Mouse (Mus musculus): ENCODE results near the gene Pnpla6. TPM values are rescaled to one million over a fixed set of nuclear protein-coding genes. Genes with fewer than 3 reads are reported as not detected.

Gene Pnpla6
- total RNA-seq, 2 experiments from 2014 or later: 9.5 to 15.6 TPM

GRCm38 (mm10) chr8:3502217-3502616 lies 13.0 kb upstream of the Pnpla6 start:
- no peak for ATAC-seq (ENCODE audit: poor library complexity, severe bottlenecking)

DNA sequence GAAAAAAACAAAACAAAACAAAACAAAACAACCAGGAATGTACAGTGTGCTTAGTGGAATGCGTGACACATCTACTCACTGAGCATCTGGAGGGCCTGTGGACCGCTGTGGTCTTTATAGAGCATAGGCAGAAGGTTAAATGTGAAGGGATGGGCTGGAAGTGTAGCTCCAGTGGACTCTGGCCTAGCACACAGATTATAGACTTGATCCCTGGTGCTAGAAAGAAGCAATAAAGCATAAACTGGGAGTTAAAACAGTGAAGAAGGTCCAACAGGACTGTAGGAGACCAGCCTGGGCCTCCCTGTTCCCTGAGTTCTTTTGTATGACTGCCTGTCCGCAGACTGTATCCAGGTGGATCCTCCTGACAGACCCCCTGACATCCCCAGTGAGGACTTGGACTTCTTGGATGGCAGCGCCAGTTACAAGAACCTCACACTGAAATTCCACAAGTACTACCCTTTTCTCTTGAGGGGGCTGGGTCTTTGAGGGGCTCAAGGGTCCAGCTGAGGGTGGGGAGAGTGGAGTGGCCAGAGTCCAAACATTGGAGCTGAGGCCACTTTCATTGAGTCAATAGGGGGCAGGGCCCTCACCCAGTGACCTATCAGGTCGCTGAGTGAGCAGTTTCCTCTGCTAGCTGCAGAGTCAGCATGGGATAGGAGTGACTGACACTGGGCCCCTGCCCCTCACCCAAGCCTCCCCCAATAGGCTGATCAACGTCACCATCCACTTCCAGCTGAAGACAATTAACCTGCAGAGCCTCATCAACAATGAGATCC lies 7.0 kb upstream of the Pnpla6 start:
- no peak for ATAC-seq (ENCODE audit: poor library complexity, severe bottlenecking)

GRCm38 (mm10) chr8:3514681-3515247 lies 420 bp upstream of the Pnpla6 start:
- no peak for ATAC-seq (ENCODE audit: poor library complexity, severe bottlenecking)

DNA sequence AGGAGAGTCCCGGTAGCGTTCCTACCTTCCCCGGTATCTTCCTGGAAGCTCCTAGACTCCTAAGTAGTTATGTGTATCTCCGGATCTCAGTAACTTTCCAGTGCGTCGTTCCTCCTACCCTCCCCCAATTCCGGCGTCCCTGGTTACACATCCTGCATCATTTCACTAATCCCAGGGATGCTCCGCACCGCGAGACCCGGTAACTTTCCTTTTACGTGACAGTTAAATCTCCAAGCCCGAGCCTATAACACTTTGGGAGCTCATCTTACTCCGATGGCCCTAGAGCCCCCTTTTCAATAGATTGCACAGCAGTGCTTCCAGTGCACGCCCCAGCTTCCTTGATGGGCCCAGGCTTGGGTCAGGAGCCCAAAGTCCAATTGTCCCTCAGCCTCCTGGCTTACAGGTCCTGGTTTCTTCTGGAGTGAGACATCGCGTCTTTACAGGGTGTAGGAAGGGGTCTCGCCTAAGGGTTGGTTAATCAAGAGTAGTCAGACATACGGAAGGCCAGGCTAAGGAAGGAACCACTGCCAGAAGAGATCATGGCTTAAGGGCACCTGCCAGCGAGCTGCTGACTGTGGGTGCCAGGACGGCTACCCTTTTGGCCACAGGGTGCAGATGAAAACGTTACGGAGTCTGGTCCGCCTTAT lies 710 bp downstream of the Pnpla6 start:
- peak; percentile 28 for ATAC-seq (ENCODE audit: poor library complexity, severe bottlenecking)

DNA sequence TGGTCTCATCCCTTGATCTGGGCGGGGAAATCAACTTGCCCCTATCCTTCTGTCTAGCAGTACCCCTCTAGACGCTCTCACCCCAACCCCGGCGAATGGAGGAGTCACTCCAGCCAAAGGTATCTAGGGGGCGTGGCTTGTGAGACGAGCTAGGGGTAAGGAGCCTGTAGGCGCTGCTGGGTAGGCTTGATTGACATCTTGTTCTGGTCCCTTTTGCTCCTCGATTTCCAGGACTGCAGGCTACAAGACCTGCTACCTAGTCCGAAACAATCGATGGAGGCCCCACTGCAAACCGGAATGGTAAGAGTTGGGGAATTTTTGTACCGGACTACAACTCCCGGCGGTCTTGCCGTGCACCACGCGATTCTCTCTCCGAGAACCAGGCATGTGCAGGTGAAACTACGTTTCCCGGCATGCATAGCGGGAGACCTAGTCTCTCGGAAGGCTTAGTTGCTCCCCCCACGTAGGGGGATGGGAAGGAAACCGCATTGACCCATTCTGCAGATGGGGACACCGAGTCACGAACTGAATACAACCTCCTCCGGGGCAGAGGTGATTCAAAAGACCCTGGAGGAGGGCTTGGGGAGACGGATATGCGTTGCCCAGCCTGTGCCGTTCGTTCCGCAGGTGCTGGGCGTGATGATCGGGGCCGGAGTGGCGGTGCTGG lies 1.4 kb downstream of the Pnpla6 start:
- peak; percentile 86 for ATAC-seq (ENCODE audit: poor library complexity, severe bottlenecking)

- ATAC-seq (ENCODE audit: poor library complexity, severe bottlenecking): no peak
Observed at GRCm38 (mm10) chr8:3517117-3517495, 1.9 kb downstream of the Pnpla6 start.

- ATAC-seq (ENCODE audit: poor library complexity, severe bottlenecking): peak; percentile 70
Observed at GRCm38 (mm10) chr8:3522007-3522697, 7.0 kb downstream of the Pnpla6 start.

- no peak for ATAC-seq (ENCODE audit: poor library complexity, severe bottlenecking)
Observed at GRCm38 (mm10) chr8:3530816-3531215, 15.6 kb downstream of the Pnpla6 start.

DNA sequence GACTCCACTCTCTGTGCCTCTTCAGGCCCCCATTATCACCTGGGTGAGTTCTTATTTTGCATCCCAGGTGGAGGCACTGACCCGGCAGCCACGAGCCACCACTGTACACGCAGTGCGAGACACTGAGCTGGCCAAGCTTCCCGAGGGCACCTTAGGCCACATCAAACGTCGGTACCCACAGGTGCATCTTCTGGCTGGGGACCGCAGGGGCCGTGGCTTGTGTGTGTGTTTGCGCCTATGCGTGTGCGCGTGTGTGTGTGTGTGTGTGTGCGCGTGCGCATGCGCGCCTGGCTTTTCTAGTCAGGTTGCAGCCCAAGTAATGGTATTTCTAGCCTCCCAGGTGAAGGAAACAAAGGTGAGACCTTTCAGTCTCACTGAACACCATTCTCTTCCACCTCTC lies 16.8 kb downstream of the Pnpla6 start:
- no peak for ATAC-seq (ENCODE audit: poor library complexity, severe bottlenecking)

DNA sequence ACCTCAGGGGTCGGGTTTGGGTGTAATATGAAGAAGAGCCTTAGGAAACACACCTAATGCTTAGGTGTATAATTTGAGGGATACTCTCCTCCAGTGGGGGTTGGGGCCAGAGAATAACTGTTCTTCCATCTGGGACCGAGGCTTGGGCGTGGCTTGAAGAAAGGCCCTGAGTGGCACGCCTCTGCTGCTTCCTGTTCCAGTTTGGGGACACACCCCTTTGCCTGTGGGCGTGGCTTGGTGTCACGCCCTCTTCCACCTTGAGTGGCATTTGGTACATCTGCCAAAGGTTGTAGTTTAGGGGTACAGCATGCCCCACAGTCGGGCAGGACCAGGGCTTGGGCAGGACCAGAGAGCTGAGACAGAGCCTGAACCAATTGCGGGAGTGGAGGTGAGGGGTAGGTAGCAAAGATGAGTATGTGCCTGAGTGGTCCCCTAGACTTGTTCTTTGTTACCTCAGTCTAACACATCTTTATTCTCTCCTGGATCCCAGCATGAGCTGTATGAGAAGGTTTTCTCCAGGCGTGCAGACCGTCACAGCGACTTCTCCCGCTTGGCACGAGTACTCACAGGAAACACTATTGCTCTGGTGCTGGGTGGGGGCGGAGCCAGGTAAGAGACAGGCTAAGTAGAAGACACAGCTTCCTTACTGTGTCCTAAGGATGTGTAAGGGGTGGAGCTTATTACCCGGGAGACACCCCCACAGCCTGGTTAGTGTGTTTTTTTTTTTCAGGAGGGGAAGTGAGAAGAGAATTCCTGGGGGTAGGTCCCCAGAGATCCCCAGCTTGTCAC lies 21.1 kb downstream of the Pnpla6 start:
- peak; percentile 72 for ATAC-seq (ENCODE audit: poor library complexity, severe bottlenecking)

GRCm38 (mm10) chr8:3536940-3537339 lies 21.8 kb downstream of the Pnpla6 start:
- ATAC-seq (ENCODE audit: poor library complexity, severe bottlenecking): no peak

DNA sequence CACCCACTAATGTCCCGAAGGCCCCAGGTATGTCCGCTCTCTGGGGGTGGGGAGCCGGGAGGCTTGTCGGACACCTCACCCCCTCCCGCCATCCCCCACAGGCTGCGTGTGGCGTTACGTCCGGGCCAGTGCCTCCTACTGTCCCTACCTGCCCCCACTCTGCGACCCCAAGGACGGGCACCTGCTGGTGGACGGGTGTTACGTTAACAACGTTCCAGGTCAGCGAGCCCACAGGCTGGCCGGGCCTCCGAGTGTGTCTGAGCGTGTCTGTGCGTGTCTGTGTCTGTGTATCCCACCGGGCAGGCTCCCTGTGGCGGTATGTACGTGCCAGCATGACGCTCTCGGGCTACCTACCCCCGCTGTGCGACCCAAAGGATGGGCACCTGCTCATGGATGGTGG lies 22.5 kb downstream of the Pnpla6 start:
- no peak for ATAC-seq (ENCODE audit: poor library complexity, severe bottlenecking)

- ATAC-seq (ENCODE audit: poor library complexity, severe bottlenecking): no peak
Observed at GRCm38 (mm10) chr8:3539146-3539545, 24.0 kb downstream of the Pnpla6 start.

GRCm38 (mm10) chr8:3540076-3540475 lies 24.9 kb downstream of the Pnpla6 start:
- ATAC-seq (ENCODE audit: poor library complexity, severe bottlenecking): no peak

DNA sequence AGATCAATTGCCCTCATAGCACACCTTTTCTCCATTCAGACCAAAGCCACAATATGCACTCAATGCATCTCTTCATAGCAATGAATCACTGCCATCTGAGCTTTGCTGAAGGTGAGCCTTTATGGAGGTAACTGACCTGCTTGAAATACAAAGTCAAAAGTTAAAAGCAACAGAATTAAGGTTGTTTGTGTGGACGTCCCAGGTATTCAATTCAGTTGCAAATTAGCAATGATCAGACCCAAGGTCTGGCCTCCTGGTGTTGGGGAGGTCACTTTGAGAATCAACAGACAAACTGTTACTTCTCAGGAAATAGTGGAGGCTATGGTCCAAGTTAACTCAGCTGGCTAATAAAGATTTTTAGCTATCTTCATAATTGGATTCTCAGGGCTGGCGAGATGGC lies 31.3 kb downstream of the Pnpla6 start:
- no peak for ATAC-seq (ENCODE audit: poor library complexity, severe bottlenecking)

GRCm38 (mm10) chr8:3552240-3552639 lies 37.1 kb downstream of the Pnpla6 start:
- no peak for ATAC-seq (ENCODE audit: poor library complexity, severe bottlenecking)

DNA sequence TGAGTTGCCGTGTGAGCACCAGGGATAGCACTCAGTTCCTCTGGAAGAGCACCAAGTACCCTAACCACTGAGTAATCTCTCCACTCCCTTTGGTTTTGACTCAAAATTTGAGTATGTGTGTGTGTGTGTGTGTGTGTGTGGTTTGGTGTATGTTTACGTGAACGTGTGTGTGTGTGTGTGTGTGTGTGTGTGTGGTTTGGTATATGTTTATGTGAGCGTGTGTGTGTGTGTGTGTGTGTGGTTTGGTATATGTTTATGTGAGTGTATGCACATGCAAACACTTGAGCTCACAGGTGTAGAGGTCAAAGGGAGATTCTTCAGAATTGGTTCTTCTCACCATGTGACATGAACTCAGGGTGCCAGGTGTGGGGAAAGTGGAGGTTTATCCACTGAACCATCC lies 40.9 kb downstream of the Pnpla6 start:
- no peak for ATAC-seq (ENCODE audit: poor library complexity, severe bottlenecking)

- ATAC-seq (ENCODE audit: poor library complexity, severe bottlenecking): no peak
Observed at GRCm38 (mm10) chr8:3567641-3568371, 52.6 kb downstream of the Pnpla6 start, which contains the start of gene C330021F23Rik. Gene C330021F23Rik, plus strand, starts transcription at chr8:3567990.

DNA sequence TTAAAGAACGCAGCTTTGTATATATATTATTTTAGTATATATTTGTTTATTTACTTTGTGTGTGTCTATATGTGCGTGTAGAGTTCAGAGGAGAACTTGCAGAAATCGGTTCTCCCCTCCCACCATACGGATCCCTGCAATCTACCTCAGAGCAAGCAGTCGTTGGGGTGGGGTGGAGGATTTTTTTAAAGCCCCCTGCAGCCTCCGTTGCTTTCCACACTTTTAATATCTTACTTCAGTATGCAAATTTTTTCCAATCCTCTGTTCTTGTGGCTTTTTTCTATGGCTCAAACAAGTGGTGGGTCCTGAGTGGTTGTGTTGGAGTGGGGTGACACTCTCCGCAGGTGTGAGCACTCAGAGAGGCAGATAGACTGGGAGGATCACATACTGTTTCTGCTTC lies 53.2 kb downstream of the Pnpla6 start:
- ATAC-seq (ENCODE audit: poor library complexity, severe bottlenecking): no peak

Measured in megakaryocyte, adult 5-6 weeks (primary cell).